Comparison of ENCODE assay signal across 16 mouse cellular contexts in genomic region chr14:100104818-100105217, GRCm38 (mm10).
DNase-seq lines count a peak whose midpoint lies in the region; ATAC-seq and TF ChIP-seq lines count a peak whose summit lies in the region.
"Had no signal": no experiment of that assay in that cellular context is flagged by ENCODE, and none has a peak within 500 bp of the region (broad histone marks: within the 10 kb centered on the region; RNA-seq: fewer than 3 reads in every experiment).

No protein-coding gene starts in this region.

- no peaks in the 10 kb centered on the region for H3K27me3 ChIP-seq in forebrain, embryonic 14.5 days (replicated peaks; ENCODE audit: control insufficient read depth, insufficient read depth, low read length)
- no peaks in the 10 kb centered on the region for H3K27me3 ChIP-seq in hindbrain, postnatal 0 days (ENCODE audit: insufficient read depth, low read length)
- no peaks in the 10 kb centered on the region for H3K27me3 ChIP-seq in neural tube, embryonic 14.5 days (ENCODE audit: control insufficient read depth, insufficient read depth, low read length)
- H3K27me3 ChIP-seq: intestine, embryonic 15.5 days; kidney, embryonic 15.5 days; limb, embryonic 15.5 days had no signal

- whole genome bisulfite sequencing in forebrain, embryonic 14.5 days, result 23% methylated on average over 12 of the region's 12 CpGs
- 54% methylated on average over 12 of the region's 12 CpGs for WGBS in hindbrain, postnatal 0 days
- 37% methylated on average over 12 of the region's 12 CpGs for WGBS in neural tube, embryonic 14.5 days

- H3K9ac ChIP-seq in forebrain, embryonic 14.5 days (ENCODE audit: low read length), result no peak overlapping the region
- H3K9ac ChIP-seq in hindbrain, postnatal 0 days (replicated peaks; ENCODE audit: low read length), result no peak overlapping the region
- H3K9ac ChIP-seq in neural tube, embryonic 14.5 days (replicated peaks; ENCODE audit: low read depth, low read length), result no peak overlapping the region
- H3K9ac ChIP-seq: intestine, embryonic 15.5 days; kidney, embryonic 15.5 days; limb, embryonic 15.5 days had no signal

- ATAC-seq in forebrain, embryonic 14.5 days, result peak; percentile 61
- ATAC-seq in hindbrain, postnatal 0 days, result 0 out of 2 replicates have a peak, but pooled peaks have one; percentile 27
- ATAC-seq in neural tube, embryonic 14.5 days (ENCODE audit: low read depth), result peak; percentile 72; the same call in 1 of the 2 replicates
- ATAC-seq: intestine, embryonic 15.5 days had no signal

- no peak for TF ChIP-seq CTCF in brain, embryonic 14.5 days (IDR thresholded peaks at IDR 0.05; ENCODE audit: borderline replicate concordance, extremely low read depth, insufficient read depth, insufficient read length)
- TF ChIP-seq CTCF in hindbrain, postnatal 0 days (IDR thresholded peaks at IDR 0.05; ENCODE audit: low read depth), result no peak

- 0 out of 2 replicates have a peak overlapping the region, but pooled peaks have one; percentile 5 for H3K4me2 ChIP-seq in forebrain, embryonic 14.5 days (ENCODE audit: low read length)
- H3K4me2 ChIP-seq in hindbrain, postnatal 0 days (ENCODE audit: low read depth, low read length), result no peak overlapping the region
- H3K4me2 ChIP-seq in neural tube, embryonic 14.5 days (ENCODE audit: low read depth, low read length), result no peak overlapping the region; the same call in 1 of the 2 replicates
- H3K4me2 ChIP-seq: intestine, embryonic 15.5 days; kidney, embryonic 15.5 days; limb, embryonic 15.5 days had no signal

- peak overlapping the region; percentile 55; the same call in 1 of the 2 replicates for H3K27ac ChIP-seq in forebrain, embryonic 14.5 days (ENCODE audit: low read depth, low read length)
- H3K27ac ChIP-seq in hindbrain, postnatal 0 days, result peak overlapping the region; percentile 8; the same call in 1 of the 2 replicates
- peak overlapping the region; percentile 52; the same call in 1 of the 2 replicates for H3K27ac ChIP-seq in neural tube, embryonic 14.5 days (ENCODE audit: low read depth, low read length)
- H3K27ac ChIP-seq: gastrocnemius, adult 2 months; intestine, embryonic 15.5 days; kidney, embryonic 15.5 days; limb, embryonic 15.5 days had no signal

- no peaks in the 10 kb centered on the region for H3K9me3 ChIP-seq in forebrain, embryonic 14.5 days (replicated peaks; ENCODE audit: control insufficient read depth, low read length)
- no peaks in the 10 kb centered on the region for H3K9me3 ChIP-seq in hindbrain, postnatal 0 days (ENCODE audit: low read length)
- no peaks in the 10 kb centered on the region for H3K9me3 ChIP-seq in neural tube, embryonic 14.5 days (ENCODE audit: control insufficient read depth, low read length)
- H3K9me3 ChIP-seq: intestine, embryonic 15.5 days; kidney, embryonic 15.5 days; limb, embryonic 15.5 days had no signal

- peak; percentile 75 for DNase-seq in brain, embryonic 14.5 days (ENCODE audit: low read depth)
- DNase-seq in forebrain, embryonic 14.5 days (ENCODE audit: low spot score), result peak; percentile 35
- peak; percentile 27 for DNase-seq in hindbrain, postnatal 0 days (ENCODE audit: low spot score)
- DNase-seq in left cerebral cortex, adult 18-20 months (ENCODE audit: low spot score in 2 of 2), result no peak
- DNase-seq in embryo, embryonic 9.5 days (ENCODE audit: extremely low spot score), result no peak
- DNase-seq in liver, result no peak
- DNase-seq: cerebellum, postnatal 36 days; gastrocnemius, adult 2 months; heart, postnatal 14 days; lung, adult 2 months; lung, postnatal 4 days; thymus, postnatal 14 days had no signal

- TF ChIP-seq POLR2A in brain, embryonic 14.5 days (IDR thresholded peaks at IDR 0.05; ENCODE audit: borderline replicate concordance, extremely low read depth, insufficient read depth, insufficient read length, poor library complexity, severe bottlenecking), result no peak

- no peak overlapping the region for H3K4me3 ChIP-seq in forebrain, embryonic 14.5 days (ENCODE audit: low read depth, low read length)
- no peak overlapping the region for H3K4me3 ChIP-seq in hindbrain, postnatal 0 days (ENCODE audit: low read length)
- H3K4me3 ChIP-seq in neural tube, embryonic 14.5 days (ENCODE audit: low read depth, low read length), result no peak overlapping the region
- H3K4me3 ChIP-seq: gastrocnemius, adult 2 months; intestine, embryonic 15.5 days; kidney, embryonic 15.5 days; limb, embryonic 15.5 days had no signal

- peaks cover 28% of the 10 kb centered on the region for H3K4me1 ChIP-seq in forebrain, embryonic 14.5 days (ENCODE audit: control insufficient read depth, insufficient read depth, low read length)
- H3K4me1 ChIP-seq in hindbrain, postnatal 0 days (ENCODE audit: insufficient read depth, low read length), result no peaks in the 10 kb centered on the region
- H3K4me1 ChIP-seq in neural tube, embryonic 14.5 days (ENCODE audit: control insufficient read depth, insufficient read depth, low read length), result 0 out of 2 replicates have a peak, but pooled peaks cover 3% of the 10 kb centered on the region
- H3K4me1 ChIP-seq: intestine, embryonic 15.5 days; kidney, embryonic 15.5 days; limb, embryonic 15.5 days had no signal

- no peaks in the 10 kb centered on the region; the same call in 1 of the 2 replicates for H3K36me3 ChIP-seq in forebrain, embryonic 14.5 days (ENCODE audit: control insufficient read depth, insufficient read depth, low read length)
- H3K36me3 ChIP-seq in hindbrain, postnatal 0 days (ENCODE audit: insufficient read depth, low read length), result no peaks in the 10 kb centered on the region; the same call in none of the 2 replicates
- H3K36me3 ChIP-seq in neural tube, embryonic 14.5 days (ENCODE audit: control insufficient read depth, insufficient read depth, low read length), result no peaks in the 10 kb centered on the region
- H3K36me3 ChIP-seq: intestine, embryonic 15.5 days; kidney, embryonic 15.5 days had no signal

Comparison
In these comparisons a context has a peak if more than half of its experiments do, and no peak if none do; other contexts are left out.
1. DNase-seq: peak in brain, embryonic 14.5 days (single experiment), forebrain, embryonic 14.5 days (single experiment) and hindbrain, postnatal 0 days (single experiment); none in left cerebral cortex, adult 18-20 months (0 of 2), embryo, embryonic 9.5 days (single experiment) and liver (single experiment).
2. Peak in every context shown above with its lines, with median percentiles within 50 percentile points of each other: ATAC-seq and H3K27ac ChIP-seq.